Mouse (Mus musculus): Measurements from ENCODE around the gene Hyal3. TPM values are rescaled to one million over a fixed set of nuclear protein-coding genes. Genes with fewer than 3 reads are reported as not detected.
A peak's percentile ranks its signal among the peaks of the same experiment; 100 is the strongest.
"Not testable (repeated sequence)": the region's sequence is repeated elsewhere in the genome, so short reads cannot be mapped to it uniquely, and the experiment has no call there.

The Hyal3 gene
- polyA plus RNA-seq, 1 experiment from 2014 or later, result 0.54 TPM

DNA sequence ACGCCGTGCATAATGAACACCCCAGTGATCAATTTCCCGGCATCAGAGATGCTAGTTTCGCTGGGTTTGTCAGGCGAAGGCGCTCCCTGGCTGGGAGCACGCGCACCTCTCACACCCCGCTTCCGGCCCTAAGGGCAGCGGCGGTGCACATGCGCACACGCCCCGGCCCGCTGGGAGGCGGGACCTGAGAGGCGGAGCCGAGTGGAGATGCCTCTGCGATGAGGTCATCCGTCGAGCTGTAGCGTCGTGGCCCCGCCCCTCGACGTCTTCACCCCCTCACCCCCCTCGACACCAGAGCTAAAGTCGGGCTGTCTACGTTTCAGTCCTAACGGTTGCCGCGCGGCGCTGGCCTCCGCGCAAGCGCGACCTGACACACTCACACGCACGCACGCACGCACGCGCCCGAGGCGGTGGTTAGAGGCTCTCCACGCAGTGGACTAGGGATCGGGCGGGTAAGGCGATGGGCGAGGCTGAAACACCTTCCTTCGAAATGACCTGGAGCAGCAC lies 26.2 kb upstream of the Hyal3 start:
- Histone ChIP-seq H3K27ac (ENCODE audit: low read length) (peak overlapping the region; percentile 98), H3K9ac (ENCODE audit: low read length) (peak overlapping the region; percentile 96), H3K27me3 (ENCODE audit: control insufficient read depth, insufficient read depth, low read length) (peaks cover 8% of the 10 kb centered on the region), H3K4me3 (ENCODE audit: low read length) (peak overlapping the region; percentile 70), H3K4me1 (ENCODE audit: control insufficient read depth, insufficient read depth, low read length) (peaks cover 29% of the 10 kb centered on the region), H3K36me3 (ENCODE audit: control insufficient read depth, insufficient read depth) (peaks cover 22% of the 10 kb centered on the region), H3K9me3 (replicated peaks; ENCODE audit: control insufficient read depth, low read length) (no peaks in the 10 kb centered on the region), H3K4me2 (ENCODE audit: low read depth, low read length) (peak overlapping the region; percentile 91)
- WGBS, result under 1% methylated on average over 53 of the region's 53 CpGs
- peak; percentile 91 for ATAC-seq (replicated peaks; ENCODE audit: extremely low read depth, insufficient read depth, low FRiP score)

DNA sequence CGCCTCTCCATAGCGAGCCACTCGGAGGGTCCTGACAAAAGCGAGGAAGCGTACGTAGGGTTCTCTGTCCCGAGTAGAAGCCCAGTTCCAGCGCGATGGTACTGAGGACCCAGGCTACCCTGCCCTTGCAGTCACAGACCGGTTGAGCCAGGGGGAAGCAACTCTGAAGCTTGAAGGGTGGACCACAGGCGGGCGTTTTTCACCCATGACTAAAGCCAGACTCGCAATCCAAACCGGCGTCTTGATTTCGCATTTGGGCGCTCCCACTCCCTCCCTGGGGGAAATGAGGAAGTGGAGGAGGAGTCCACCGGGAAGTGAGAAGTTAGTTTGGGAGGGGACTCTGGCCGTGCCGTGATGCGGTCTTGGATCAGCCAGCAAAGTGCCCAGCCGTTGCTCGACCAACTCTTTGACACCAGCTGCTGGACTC lies 25.6 kb upstream of the Hyal3 start:
- WGBS, result under 1% methylated on average over 23 of the region's 23 CpGs
- H3K36me3 ChIP-seq (ENCODE audit: control insufficient read depth, insufficient read depth), result peaks cover 29% of the 10 kb centered on the region
- H3K4me1 ChIP-seq (ENCODE audit: control insufficient read depth, insufficient read depth, low read length), result peaks cover 29% of the 10 kb centered on the region

DNA sequence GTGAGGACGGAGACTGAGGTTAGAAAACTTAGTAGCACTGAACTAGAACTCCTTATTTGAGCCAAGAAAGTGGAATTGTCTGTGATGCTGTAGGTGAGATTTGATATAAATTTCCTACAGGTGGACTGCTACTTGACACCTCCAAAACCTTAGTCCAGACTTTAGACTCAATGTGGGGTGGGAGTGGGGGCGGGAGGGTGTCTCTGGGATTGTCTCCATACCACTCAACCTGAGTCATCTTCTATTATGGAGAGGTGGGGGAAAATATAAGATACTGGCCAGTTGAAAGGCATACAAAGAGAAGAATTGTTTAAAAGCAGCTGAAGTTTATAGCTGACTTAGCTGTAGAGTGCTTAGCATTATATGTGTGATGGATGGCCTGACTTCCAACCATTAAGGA lies 24.9 kb upstream of the Hyal3 start:
- no peak for ATAC-seq (replicated peaks; ENCODE audit: extremely low read depth, insufficient read depth, low FRiP score)
- peak overlapping the region; percentile 70 for H3K4me3 ChIP-seq (ENCODE audit: low read length)
- peak overlapping the region; percentile 96 for H3K9ac ChIP-seq (ENCODE audit: low read length)
- no peaks in the 10 kb centered on the region for H3K9me3 ChIP-seq (replicated peaks; ENCODE audit: control insufficient read depth, low read length)
- peaks cover 28% of the 10 kb centered on the region for H3K4me1 ChIP-seq (ENCODE audit: control insufficient read depth, insufficient read depth, low read length)
- H3K27me3 ChIP-seq (ENCODE audit: control insufficient read depth, insufficient read depth, low read length), result peaks cover under 1% of the 10 kb centered on the region
- 24% methylated on average over 2 of the region's 2 CpGs for WGBS
- peaks cover 35% of the 10 kb centered on the region for H3K36me3 ChIP-seq (ENCODE audit: control insufficient read depth, insufficient read depth)
- H3K4me2 ChIP-seq (ENCODE audit: low read depth, low read length), result peak overlapping the region; percentile 83
- peak overlapping the region; percentile 98 for H3K27ac ChIP-seq (ENCODE audit: low read length)

More for the DNA sequence above, 25.6 kb upstream of the Hyal3 start:
- Histone ChIP-seq H3K9me3 (replicated peaks; ENCODE audit: control insufficient read depth, low read length) (no peaks in the 10 kb centered on the region), H3K4me3 (ENCODE audit: low read length) (peak overlapping the region; percentile 70), H3K4me2 (ENCODE audit: low read depth, low read length) (peak overlapping the region; percentile 83), H3K27me3 (ENCODE audit: control insufficient read depth, insufficient read depth, low read length) (peaks cover 6% of the 10 kb centered on the region), H3K9ac (ENCODE audit: low read length) (peak overlapping the region; percentile 96), H3K27ac (ENCODE audit: low read length) (peak overlapping the region; percentile 98)
- peak; percentile 12 for ATAC-seq (replicated peaks; ENCODE audit: extremely low read depth, insufficient read depth, low FRiP score)

DNA sequence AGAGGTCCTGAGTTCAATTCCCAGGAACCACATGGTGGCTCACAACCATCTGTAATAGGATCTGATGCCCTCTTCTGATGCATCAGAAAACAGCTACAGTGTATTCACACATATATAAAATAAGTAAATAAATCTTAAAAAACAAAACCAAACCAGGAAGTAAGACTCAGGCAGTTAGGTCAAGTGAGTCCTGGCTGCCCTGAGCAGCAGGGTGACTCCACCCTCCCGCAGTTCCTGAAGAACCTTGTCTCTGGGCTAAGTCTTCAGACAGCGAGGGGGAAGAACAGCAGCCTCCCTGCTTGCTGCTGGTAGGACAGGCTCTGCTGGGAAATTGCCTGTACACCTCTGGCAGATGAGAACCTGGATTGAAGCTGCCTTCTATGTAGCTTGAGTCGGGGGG lies 24.3 kb upstream of the Hyal3 start:
- Histone ChIP-seq H3K27me3 (ENCODE audit: control insufficient read depth, insufficient read depth, low read length) (no peaks in the 10 kb centered on the region), H3K4me3 (ENCODE audit: low read length) (peak overlapping the region; percentile 70), H3K9me3 (replicated peaks; ENCODE audit: control insufficient read depth, low read length) (no peaks in the 10 kb centered on the region), H3K4me2 (ENCODE audit: low read depth, low read length) (peak overlapping the region; percentile 83), H3K9ac (ENCODE audit: low read length) (peak overlapping the region; percentile 96), H3K4me1 (ENCODE audit: control insufficient read depth, insufficient read depth, low read length) (peaks cover 23% of the 10 kb centered on the region), H3K36me3 (ENCODE audit: control insufficient read depth, insufficient read depth) (peaks cover 39% of the 10 kb centered on the region), H3K27ac (ENCODE audit: low read length) (no peak overlapping the region)
- 54% methylated on average over 3 of the region's 3 CpGs for WGBS
- ATAC-seq (replicated peaks; ENCODE audit: extremely low read depth, insufficient read depth, low FRiP score), result no peak

DNA sequence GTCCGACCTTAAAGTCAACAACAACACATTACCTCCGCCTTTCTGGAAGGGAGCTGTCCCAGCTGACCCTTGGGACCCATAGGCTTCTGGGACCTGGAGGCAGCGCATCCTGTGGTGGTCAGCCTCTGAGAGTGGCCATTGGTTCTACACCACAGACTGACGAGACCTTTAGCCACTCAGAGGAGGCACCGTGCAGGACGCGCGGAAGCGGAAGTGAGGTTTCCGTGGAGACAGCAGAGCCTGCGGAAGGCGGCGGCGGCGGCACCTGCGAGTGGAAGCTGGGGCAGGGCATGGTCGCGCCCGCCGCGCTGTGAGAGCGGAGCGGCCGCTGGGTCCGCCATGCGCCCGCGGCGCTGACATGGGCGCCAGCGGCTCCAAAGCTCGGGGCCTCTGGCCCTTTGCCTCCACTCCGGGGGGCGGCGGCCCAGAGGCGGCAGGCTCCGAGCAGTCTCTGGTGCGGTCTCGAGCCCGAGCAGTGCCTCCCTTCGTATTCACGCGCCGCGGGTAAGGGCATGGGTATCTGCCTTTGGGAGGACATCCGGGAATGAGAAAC lies 17.5 kb upstream of the Hyal3 start, which contains the start of gene Tusc2:
Gene Tusc2 (plus strand): TSS at position 227 of the 553 bp plus-strand sequence.
- ATAC-seq (replicated peaks; ENCODE audit: extremely low read depth, insufficient read depth, low FRiP score), result peak; percentile 92
- Histone ChIP-seq H3K27ac (ENCODE audit: low read length) (peak within 1 kb of the TSS; percentile 71), H3K4me3 (ENCODE audit: low read length) (peak within 1 kb of the TSS; percentile 96), H3K36me3 (ENCODE audit: control insufficient read depth, insufficient read depth) (peaks cover 37% of the 10 kb centered on the region), H3K9me3 (replicated peaks; ENCODE audit: control insufficient read depth, low read length) (no peaks in the 10 kb centered on the region), H3K4me1 (ENCODE audit: control insufficient read depth, insufficient read depth, low read length) (peaks cover 18% of the 10 kb centered on the region), H3K4me2 (ENCODE audit: low read depth, low read length) (peak within 1 kb of the TSS; percentile 88), H3K9ac (ENCODE audit: low read length) (peak within 1 kb of the TSS; percentile 90), H3K27me3 (ENCODE audit: control insufficient read depth, insufficient read depth, low read length) (no peaks in the 10 kb centered on the region)
- 0% methylated on average over 44 of the region's 46 CpGs for WGBS

DNA sequence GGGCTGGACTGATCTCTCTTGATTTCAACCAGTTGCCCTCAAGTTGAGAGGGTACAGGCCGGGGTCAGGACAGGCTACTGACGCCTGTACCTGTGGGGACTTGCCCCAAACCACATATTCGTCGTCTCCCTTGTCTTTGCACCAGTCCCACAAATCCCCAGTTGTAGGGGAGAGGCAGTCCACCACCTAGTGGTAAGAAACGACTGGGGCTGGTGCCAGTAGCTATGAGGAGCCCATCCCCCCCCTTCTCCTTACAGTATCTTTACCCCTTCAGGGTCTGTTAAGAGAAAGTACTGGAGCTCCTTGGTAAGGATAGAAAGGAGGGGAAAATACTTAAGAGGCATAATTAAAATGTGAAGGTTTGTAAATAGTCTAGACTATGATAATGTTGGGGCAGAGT lies 15.1 kb upstream of the Hyal3 start:
- 43% methylated on average over 5 of the region's 5 CpGs for WGBS
- ATAC-seq (replicated peaks; ENCODE audit: extremely low read depth, insufficient read depth, low FRiP score); H3K9me3 ChIP-seq (replicated peaks; ENCODE audit: control insufficient read depth, low read length); H3K4me3 ChIP-seq (ENCODE audit: low read length); H3K27me3 ChIP-seq (ENCODE audit: control insufficient read depth, insufficient read depth, low read length); H3K9ac ChIP-seq (ENCODE audit: low read length): not testable (repeated sequence)
- peaks cover 26% of the 10 kb centered on the region for H3K4me1 ChIP-seq (ENCODE audit: control insufficient read depth, insufficient read depth, low read length)
- H3K27ac ChIP-seq (ENCODE audit: low read length), result peak overlapping the region; percentile 9
- peak overlapping the region; percentile 18; the same call in 1 of the 2 replicates for H3K4me2 ChIP-seq (ENCODE audit: low read depth, low read length)
- peaks cover 14% of the 10 kb centered on the region for H3K36me3 ChIP-seq (ENCODE audit: control insufficient read depth, insufficient read depth)

DNA sequence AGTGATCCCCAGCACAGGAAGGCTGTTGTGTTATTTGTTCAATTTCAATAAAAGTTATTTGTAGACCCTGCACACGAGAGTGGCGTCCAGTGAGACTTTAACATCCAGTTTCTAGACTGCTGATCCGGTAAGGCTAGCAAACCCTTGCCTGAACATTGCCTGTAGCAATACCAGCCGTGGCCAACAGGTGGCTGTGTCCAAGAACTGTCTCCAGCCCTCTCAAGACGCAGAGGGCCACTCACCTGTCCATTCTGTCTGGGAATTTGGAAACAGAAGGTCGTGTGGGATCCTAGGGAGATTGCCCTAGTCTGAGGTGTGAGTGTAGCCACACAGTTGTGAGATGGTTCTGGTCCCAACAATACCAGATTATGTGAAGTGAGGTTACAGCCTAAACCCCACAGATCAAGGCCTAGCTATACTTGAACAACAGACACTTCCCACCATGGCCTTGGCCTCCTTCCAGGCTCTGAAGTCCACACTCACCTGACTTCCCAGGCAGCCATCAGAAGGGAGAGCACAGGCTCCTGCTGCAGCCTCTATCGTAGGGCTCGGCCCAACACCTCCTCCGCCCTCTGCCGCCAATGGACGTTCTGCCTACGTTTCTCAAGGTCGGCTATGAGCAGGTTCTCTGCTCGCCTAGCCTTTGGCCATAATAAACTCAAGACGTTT lies 14.4 kb upstream of the Hyal3 start:
- ATAC-seq (replicated peaks; ENCODE audit: extremely low read depth, insufficient read depth, low FRiP score), result no peak
- Histone ChIP-seq H3K4me2 (ENCODE audit: low read depth, low read length) (peak overlapping the region; percentile 18; the same call in 1 of the 2 replicates), H3K4me3 (ENCODE audit: low read length) (peak overlapping the region; percentile 0; the same call in 1 of the 2 replicates), H3K9me3 (replicated peaks; ENCODE audit: control insufficient read depth, low read length) (no peaks in the 10 kb centered on the region), H3K27ac (ENCODE audit: low read length) (peak overlapping the region; percentile 93), H3K9ac (ENCODE audit: low read length) (no peak overlapping the region), H3K36me3 (ENCODE audit: control insufficient read depth, insufficient read depth) (peaks cover 10% of the 10 kb centered on the region), H3K27me3 (ENCODE audit: control insufficient read depth, insufficient read depth, low read length) (no peaks in the 10 kb centered on the region), H3K4me1 (ENCODE audit: control insufficient read depth, insufficient read depth, low read length) (peaks cover 32% of the 10 kb centered on the region)
- WGBS, result 50% methylated on average over 15 of the region's 15 CpGs

DNA sequence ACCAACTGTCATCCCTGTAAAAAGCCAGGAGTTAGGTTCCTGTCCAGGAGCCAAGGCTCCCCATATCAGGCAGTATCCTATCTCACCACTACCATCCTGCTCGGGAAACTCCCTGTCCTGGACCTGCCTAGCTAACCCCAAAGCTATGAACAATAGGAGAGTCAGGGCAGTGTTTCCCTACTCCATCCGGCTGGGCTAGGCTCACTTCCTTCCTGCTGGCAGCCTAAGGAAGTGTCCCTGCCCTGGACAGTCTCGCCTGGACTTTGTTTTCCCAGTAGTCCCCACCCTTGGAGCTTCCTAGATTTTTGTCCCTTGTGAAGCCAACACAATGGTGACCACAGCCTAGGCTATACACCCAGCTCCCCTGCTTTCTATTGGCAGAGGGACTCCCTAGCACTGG lies 13.8 kb upstream of the Hyal3 start:
- H3K4me1 ChIP-seq (ENCODE audit: control insufficient read depth, insufficient read depth, low read length), result peaks cover 38% of the 10 kb centered on the region
- H3K4me3 ChIP-seq (ENCODE audit: low read length), result peak overlapping the region; percentile 0; the same call in 1 of the 2 replicates

More for the DNA sequence above, 13.8 kb upstream of the Hyal3 start:
- no peaks in the 10 kb centered on the region for H3K27me3 ChIP-seq (ENCODE audit: control insufficient read depth, insufficient read depth, low read length)
- no peak overlapping the region for H3K9ac ChIP-seq (ENCODE audit: low read length)
- peak overlapping the region; percentile 93 for H3K27ac ChIP-seq (ENCODE audit: low read length)
- peak; percentile 28 for ATAC-seq (replicated peaks; ENCODE audit: extremely low read depth, insufficient read depth, low FRiP score)
- H3K36me3 ChIP-seq (ENCODE audit: control insufficient read depth, insufficient read depth), result peaks cover 8% of the 10 kb centered on the region
- H3K4me2 ChIP-seq (ENCODE audit: low read depth, low read length), result peak overlapping the region; percentile 75; the same call in 1 of the 2 replicates
- no peaks in the 10 kb centered on the region for H3K9me3 ChIP-seq (replicated peaks; ENCODE audit: control insufficient read depth, low read length)
- 57% methylated on average over 3 of the region's 3 CpGs for WGBS

Data from heart, embryonic 16.5 days (tissue).